ENCODE assay signal across 13 mouse cellular contexts in the genomic region with DNA sequence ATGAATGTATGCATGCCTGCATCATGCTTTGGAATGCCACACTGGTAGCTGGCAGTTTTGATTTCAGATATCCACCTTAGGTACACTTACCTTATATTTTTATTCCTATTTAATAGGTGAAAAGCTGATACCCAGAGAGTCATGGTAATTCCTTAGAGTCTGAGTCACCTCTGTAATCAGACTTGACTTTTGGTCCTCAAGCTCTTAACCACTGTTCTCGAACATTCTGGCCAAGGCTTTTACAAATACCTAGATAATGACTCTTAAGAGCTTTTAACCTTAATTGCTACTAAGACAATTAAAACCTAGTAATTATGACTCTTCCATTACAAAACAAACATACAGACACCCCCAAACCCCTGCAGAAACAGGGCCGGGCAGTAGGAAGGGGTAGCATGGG.
"Had no signal": no experiment of that assay in that cellular context is flagged by ENCODE, and none has a peak within 500 bp of the region (broad histone marks: within the 10 kb centered on the region; RNA-seq: fewer than 3 reads in every experiment).

No protein-coding gene starts in this region.

- H3K9ac ChIP-seq: kidney, embryonic 15.5 days; limb, embryonic 13.5 days; liver, embryonic 15.5 days; lung, embryonic 14.5 days; midbrain, embryonic 12.5 days; neural tube, embryonic 13.5 days; stomach, embryonic 15.5 days had no signal

- H3K4me1 ChIP-seq: limb, embryonic 13.5 days; midbrain, embryonic 12.5 days; neural tube, embryonic 13.5 days; stomach, embryonic 15.5 days had no signal

- H3K27ac ChIP-seq: kidney, embryonic 15.5 days; limb, embryonic 13.5 days; midbrain, embryonic 12.5 days; neural tube, embryonic 13.5 days; stomach, embryonic 15.5 days had no signal

- DNase-seq: left cerebral cortex, postnatal 4 days; retina, postnatal 1 day; right cerebral cortex, postnatal 4 days had no signal

- H3K36me3 ChIP-seq: liver, embryonic 15.5 days had no signal

- H3K27me3 ChIP-seq: kidney, embryonic 15.5 days; limb, embryonic 13.5 days; liver, embryonic 15.5 days; midbrain, embryonic 12.5 days; neural tube, embryonic 13.5 days; stomach, embryonic 15.5 days had no signal

- H3K4me2 ChIP-seq: kidney, embryonic 15.5 days; limb, embryonic 13.5 days; liver, embryonic 11.5 days; liver, embryonic 15.5 days; lung, embryonic 14.5 days; midbrain, embryonic 12.5 days; neural tube, embryonic 13.5 days; stomach, embryonic 15.5 days had no signal

- H3K4me3 ChIP-seq: kidney, embryonic 15.5 days; limb, embryonic 13.5 days; liver, embryonic 15.5 days; midbrain, embryonic 12.5 days; neural tube, embryonic 13.5 days; stomach, embryonic 15.5 days had no signal

- ATAC-seq: midbrain, embryonic 16.5 days had no signal

- H3K9me3 ChIP-seq: kidney, embryonic 15.5 days; limb, embryonic 13.5 days; liver, embryonic 15.5 days; megakaryocyte, embryonic 14.5 days; midbrain, embryonic 12.5 days; neural tube, embryonic 13.5 days; stomach, embryonic 15.5 days had no signal
